Mouse (Mus musculus) limb, embryonic 15.5 days (tissue): ENCODE results near the gene Pde9a. TPM values are rescaled to one million over a fixed set of nuclear protein-coding genes. Genes with fewer than 3 reads are reported as not detected.
A peak's percentile ranks its signal among the peaks of the same experiment; 100 is the strongest.

Source experiments
- ATAC-seq: fragments of 200-750 bp; cut with Nextera tagmentation; 2 replicates; pipeline ENCODE4 v1.8.0; 2017; ENCODE audit warnings: low read depth, moderate TSS enrichment; ENCODE audit not compliant: insufficient number of reproducible peaks, low FRiP score, low TSS enrichment
- H3K27ac ChIP-seq: fragments of 300-500 bp; sonication (generic); 2 replicates; pipeline ENCODE4 v1.5.1; 2015; ENCODE audit warnings: moderate library complexity, mild to moderate bottlenecking, inconsistent platforms
- H3K27me3 ChIP-seq: fragments of 300-500 bp; sonication (generic); 2 replicates; pipeline ENCODE4 v1.6.1; 2015; ENCODE audit warnings: inconsistent platforms
- H3K36me3 ChIP-seq: fragments of 300-500 bp; sonication (generic); 2 replicates; pipeline ENCODE4 v1.6.1; 2015; ENCODE audit warnings: inconsistent platforms
- H3K4me1 ChIP-seq: fragments of 300-500 bp; sonication (generic); 2 replicates; pipeline ENCODE4 v1.6.1; 2015; ENCODE audit warnings: inconsistent platforms
- H3K4me2 ChIP-seq: fragments of 300-500 bp; sonication (generic); 2 replicates; pipeline ENCODE4 v1.6.1; 2015; ENCODE audit warnings: mild to moderate bottlenecking, inconsistent platforms
- H3K4me3 ChIP-seq: fragments of 300-500 bp; sonication (generic); 2 replicates; pipeline ENCODE4 v1.5.1; 2015; ENCODE audit warnings: mild to moderate bottlenecking, inconsistent platforms
- H3K9ac ChIP-seq: fragments of 300-500 bp; sonication (generic); 2 replicates; pipeline ENCODE4 v1.6.1; 2015; ENCODE audit warnings: inconsistent platforms
- H3K9me3 ChIP-seq: fragments of 300-500 bp; sonication (generic); 2 replicates; pipeline ENCODE4 v1.6.1; 2016; ENCODE audit warnings: inconsistent platforms
- WGBS: fragments of 180-500 bp; shearing (Covaris S2); methylation state at CpG from one replicate; pipeline ENCODE4 v1.1.7; 2015; 5-methylcytosine and 5-hydroxymethylcytosine counted together
- polyA plus RNA-seq: library from polyadenylated mRNA; unstranded; fragments of >200 nt; fragmentation: Nextera tagmentation; extraction: Ambion mirVana; gene quantifications from 2 replicates; pipeline ENCODE4 v1.2.1, GENCODE M21; 2015

The Pde9a gene
- polyA plus RNA-seq, 1 experiment from 2014 or later = 23.9 TPM

DNA sequence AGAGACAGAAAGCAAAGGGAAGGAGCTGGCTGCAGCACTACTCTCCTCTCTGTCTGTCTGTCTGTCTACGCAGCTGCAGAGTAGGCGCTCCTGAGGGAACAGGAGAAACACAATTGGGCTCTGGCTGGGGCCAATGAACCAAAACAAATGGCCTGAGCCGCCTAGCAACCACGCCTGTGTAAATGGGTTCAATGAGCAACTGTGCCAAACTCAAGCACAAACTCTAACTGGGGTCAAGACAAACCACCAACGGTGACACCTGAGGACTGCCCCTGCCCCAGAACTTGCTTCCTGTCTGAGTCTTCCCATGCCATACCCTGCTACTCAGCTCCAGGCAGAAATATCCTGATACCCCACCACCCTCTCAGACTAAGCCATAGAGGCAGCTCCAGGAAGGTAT is 119.0 kb downstream of the Pde9a start:
- no peak overlapping the region for H3K9ac ChIP-seq
- WGBS = 91% methylated on average over 5 of the region's 5 CpGs
- H3K4me2 ChIP-seq = no peak overlapping the region
- no peak overlapping the region for H3K4me3 ChIP-seq
- no peaks in the 10 kb centered on the region for H3K27me3 ChIP-seq
- H3K36me3 ChIP-seq = peaks cover 91% of the 10 kb centered on the region
- no peaks in the 10 kb centered on the region for H3K9me3 ChIP-seq
- H3K27ac ChIP-seq = no peak overlapping the region
- ATAC-seq = no peak
- H3K4me1 ChIP-seq = no peaks in the 10 kb centered on the region

DNA sequence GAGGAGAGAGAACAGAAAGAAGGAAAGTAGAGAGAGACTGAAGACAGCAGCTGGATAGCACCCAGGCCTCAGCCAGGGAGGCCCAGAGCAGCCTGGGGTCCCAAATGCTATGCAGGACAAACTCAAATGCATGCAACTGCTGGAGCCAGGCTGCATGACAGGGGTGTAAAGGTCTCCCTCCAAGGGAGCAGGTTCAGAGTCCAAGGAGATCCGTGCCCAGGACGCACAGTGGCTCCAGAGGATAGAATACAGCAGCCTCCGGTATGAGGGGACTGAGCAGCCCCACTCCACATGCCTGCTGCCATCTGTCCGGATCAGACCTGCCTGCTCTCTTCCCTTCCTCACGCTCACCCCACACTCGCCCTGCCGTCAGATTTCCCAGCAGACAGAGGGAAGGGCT is 120.3 kb downstream of the Pde9a start:
- no peak overlapping the region for H3K9ac ChIP-seq
- WGBS = 91% methylated on average over 7 of the region's 7 CpGs

DNA sequence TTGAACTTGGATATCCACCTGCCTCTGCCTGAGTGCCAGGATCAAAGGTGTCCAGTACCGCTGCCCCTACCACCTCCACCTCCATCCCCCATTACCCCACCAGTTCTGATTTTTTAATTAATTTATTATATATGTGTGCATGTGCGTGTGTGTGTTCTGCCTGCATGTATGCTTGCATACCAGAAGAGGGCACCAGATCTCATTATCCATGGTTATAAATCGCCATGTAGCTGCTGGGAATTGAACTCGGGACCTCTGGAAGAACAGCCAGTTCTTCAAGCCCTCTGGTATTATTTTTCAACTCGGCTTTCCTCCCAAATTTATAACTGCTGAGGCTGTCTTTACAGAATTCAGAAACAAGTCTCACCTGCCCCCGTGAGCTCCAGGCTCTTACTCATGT is 124.9 kb downstream of the Pde9a start:
- ATAC-seq = no peak
- no peaks in the 10 kb centered on the region for H3K27me3 ChIP-seq
- H3K27ac ChIP-seq = no peak overlapping the region
- peak overlapping the region; percentile 59 for H3K4me2 ChIP-seq
- no peak overlapping the region for H3K9ac ChIP-seq
- 93% methylated on average over 6 of the region's 6 CpGs for WGBS
- H3K9me3 ChIP-seq = no peaks in the 10 kb centered on the region
- H3K4me1 ChIP-seq = 0 out of 2 replicates have a peak, but pooled peaks cover 12% of the 10 kb centered on the region
- peak overlapping the region; percentile 83; the same call in 1 of the 2 replicates for H3K4me3 ChIP-seq
- peaks cover 40% of the 10 kb centered on the region for H3K36me3 ChIP-seq

More for the DNA sequence above, 120.3 kb downstream of the Pde9a start:
- Histone ChIP-seq H3K27ac (no peak overlapping the region), H3K4me1 (0 out of 2 replicates have a peak, but pooled peaks cover 3% of the 10 kb centered on the region), H3K27me3 (no peaks in the 10 kb centered on the region), H3K9me3 (no peaks in the 10 kb centered on the region), H3K36me3 (peaks cover 85% of the 10 kb centered on the region), H3K4me2 (no peak overlapping the region), H3K4me3 (no peak overlapping the region)
- ATAC-seq = no peak

DNA sequence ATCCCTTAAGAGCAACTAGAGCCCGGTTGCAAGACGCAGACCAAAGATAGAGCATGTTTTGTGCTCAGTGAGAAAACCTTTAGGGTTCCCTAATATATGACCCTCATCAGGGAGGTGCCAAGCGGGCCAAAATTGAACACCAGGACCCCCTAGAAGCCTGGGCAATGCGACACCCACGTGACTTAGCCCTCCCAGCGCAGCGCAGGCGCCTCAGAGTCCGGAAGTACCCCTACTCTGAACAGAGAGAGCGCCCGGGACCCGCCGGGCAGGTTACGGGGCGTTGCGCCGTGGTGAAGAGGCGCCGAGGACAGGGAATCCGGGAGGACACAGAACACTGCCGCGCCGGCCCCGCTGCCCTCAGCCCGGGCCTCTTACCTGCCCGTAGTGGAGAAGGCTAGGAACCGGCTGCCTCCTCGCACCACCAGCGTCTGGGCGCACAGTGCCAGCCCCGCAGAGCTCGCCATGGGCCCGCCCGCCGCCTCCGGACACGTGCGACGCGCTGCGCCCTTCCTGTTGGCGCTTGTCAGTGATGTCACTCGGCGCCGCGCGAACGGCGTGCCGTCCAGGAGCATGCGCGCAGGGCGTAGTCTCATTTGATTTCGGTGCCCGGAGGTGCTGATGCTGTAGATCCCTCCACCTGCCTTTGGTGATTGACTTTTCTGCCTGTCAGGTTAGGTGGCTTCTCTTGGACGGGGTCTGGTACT is 125.9 kb downstream of the Pde9a start:
- peak overlapping the region; percentile 60 for H3K9ac ChIP-seq
- H3K4me1 ChIP-seq = 0 out of 2 replicates have a peak, but pooled peaks cover 12% of the 10 kb centered on the region
- peaks cover 30% of the 10 kb centered on the region for H3K36me3 ChIP-seq
- peak; percentile 93 for ATAC-seq
- H3K9me3 ChIP-seq = no peaks in the 10 kb centered on the region
- H3K4me2 ChIP-seq = peak overlapping the region; percentile 59
- under 1% methylated on average over 56 of the region's 56 CpGs for WGBS
- H3K27ac ChIP-seq = peak overlapping the region; percentile 91
- no peaks in the 10 kb centered on the region for H3K27me3 ChIP-seq
- H3K4me3 ChIP-seq = peak overlapping the region; percentile 83

DNA sequence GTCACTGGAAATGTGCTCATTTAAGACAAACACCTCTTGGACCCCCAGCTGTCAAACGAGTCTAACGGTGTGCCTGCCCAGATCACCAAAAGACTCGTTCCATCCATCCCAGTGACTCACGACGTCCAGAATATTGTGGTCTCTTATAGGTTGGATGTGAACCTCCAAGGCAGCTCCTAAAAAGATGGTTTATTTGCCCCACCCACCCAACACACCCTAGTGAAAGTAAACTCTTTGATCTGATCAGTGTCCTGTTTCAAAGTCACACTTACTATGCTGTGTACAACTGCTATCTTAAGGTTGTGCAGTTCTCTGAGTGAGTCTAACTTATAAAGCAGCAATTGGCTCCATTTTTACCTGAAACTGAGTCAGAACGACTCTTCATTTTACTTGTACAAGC is 126.6 kb downstream of the Pde9a start:
- Histone ChIP-seq H3K36me3 (peaks cover 24% of the 10 kb centered on the region), H3K4me1 (0 out of 2 replicates have a peak, but pooled peaks cover 12% of the 10 kb centered on the region), H3K4me3 (peak overlapping the region; percentile 83), H3K4me2 (peak overlapping the region; percentile 59), H3K9me3 (no peaks in the 10 kb centered on the region), H3K27me3 (no peaks in the 10 kb centered on the region), H3K27ac (peak overlapping the region; percentile 91), H3K9ac (0 out of 2 replicates have a peak overlapping the region, but pooled peaks have one; percentile 60)
- ATAC-seq = no peak
- 18% methylated on average over 6 of the region's 6 CpGs for WGBS

DNA sequence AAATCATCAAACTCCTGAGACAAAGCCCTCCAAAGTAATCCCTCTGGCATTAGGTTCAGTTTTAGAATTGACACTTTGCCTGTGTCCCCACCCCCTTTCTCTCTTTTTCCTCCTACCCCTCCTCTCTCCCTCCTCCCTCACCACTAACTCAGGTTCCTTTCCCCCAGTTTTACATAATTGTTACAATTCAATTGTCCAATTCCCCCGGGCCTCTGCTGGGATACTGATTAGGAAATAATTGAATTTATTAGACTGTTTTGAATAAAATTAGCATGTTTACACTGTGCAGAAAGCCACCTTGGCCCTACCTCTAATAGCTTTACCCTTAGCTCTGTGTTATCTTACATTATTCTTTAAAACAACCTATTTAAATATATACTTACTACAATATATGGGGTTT is 128.7 kb downstream of the Pde9a start:
- Histone ChIP-seq H3K9ac (no peak overlapping the region), H3K9me3 (no peaks in the 10 kb centered on the region), H3K4me1 (peaks cover 18% of the 10 kb centered on the region; the same call in 1 of the 2 replicates), H3K4me3 (no peak overlapping the region), H3K4me2 (no peak overlapping the region), H3K27ac (no peak overlapping the region), H3K27me3 (no peaks in the 10 kb centered on the region), H3K36me3 (peaks cover 8% of the 10 kb centered on the region)
- WGBS = 69% methylated on average over 1 of the region's 1 CpGs
- no peak for ATAC-seq

DNA sequence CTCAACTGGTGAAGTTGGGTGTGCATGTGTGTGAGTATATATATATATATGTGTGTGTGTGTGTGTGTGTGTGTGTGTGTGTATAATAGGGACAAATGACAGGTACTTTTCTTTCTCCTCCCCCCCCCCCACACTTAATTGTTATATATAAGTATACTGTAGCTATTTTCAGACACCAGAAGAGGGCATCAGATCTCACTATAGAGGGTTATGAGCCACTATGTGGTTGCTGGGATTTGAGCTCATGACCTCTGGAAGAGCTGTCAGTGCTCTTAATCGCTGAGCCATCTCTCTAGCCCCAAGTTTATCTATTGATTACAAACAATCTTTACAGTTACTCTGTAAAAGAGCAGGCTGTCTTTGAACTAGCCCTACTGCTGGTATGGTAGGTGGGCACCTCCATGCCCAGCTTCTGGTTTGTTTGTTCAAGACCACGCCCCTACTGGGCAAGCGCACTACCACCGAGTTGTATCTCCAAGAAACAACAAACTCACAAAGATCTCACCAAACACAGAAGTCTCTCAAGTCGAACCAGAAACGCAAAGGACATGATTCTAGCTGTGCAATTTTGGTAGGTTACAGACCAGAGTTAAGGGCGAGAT is 133.4 kb downstream of the Pde9a start:
- no peaks in the 10 kb centered on the region for H3K27me3 ChIP-seq
- peaks cover 24% of the 10 kb centered on the region for H3K4me1 ChIP-seq
- 0 out of 2 replicates have a peak overlapping the region, but pooled peaks have one; percentile 86 for H3K27ac ChIP-seq
- ATAC-seq = 0 out of 2 replicates have a peak, but pooled peaks have one; percentile 7
- H3K9me3 ChIP-seq = no peaks in the 10 kb centered on the region
- H3K4me2 ChIP-seq = peak overlapping the region; percentile 59
- peak overlapping the region; percentile 68 for H3K4me3 ChIP-seq
- peaks cover 14% of the 10 kb centered on the region for H3K36me3 ChIP-seq
- H3K9ac ChIP-seq = no peak overlapping the region
- WGBS = 2% methylated on average over 7 of the region's 7 CpGs

DNA sequence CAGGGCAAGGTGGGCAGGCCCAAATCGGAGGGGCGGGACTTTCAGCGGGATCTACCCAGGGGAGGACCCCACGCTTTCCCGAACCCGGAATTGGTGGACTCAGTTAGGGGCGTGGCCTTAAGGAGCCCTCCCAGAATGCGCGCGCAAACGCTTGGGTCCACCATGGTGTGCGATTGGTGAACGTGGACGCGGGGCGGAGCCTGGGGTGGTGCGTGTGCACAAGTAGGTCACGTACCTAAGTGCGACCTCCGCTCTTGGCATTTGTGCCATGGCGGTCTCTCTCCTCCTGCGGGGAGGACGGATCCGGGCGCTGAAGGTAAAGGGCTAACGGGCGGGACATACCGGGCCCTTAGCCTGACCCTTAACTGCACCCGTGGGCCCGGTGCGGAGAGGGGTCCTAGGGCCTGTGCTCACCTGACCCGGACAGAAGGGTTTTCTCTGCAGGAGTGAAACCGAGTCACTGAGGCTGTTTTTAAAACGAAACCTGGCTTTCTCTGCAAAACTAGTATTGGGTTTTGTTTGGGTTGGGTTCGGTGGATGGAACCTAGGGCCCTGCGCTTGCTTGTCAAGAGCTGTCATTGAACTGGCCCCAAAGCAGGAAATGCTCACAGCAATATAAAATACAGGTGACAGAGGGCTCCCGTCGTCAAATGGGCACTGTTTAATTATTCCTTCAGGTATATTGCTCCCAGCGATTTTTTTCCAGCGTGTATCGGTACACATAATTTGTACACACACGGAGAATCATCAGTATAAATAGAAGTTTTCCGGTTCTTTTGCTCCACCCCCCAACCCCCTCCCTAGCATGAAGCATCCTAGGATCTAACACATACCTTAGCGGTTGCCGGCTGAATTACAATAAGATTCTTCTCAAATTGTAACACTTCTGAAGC is 134.2 kb downstream of the Pde9a start, which contains the start of the genes Wdr4 and Ndufv3:
Gene Wdr4, minus strand, starts transcription at position 35 of the 893 bp plus-strand sequence.
Gene Ndufv3, plus strand, starts transcription at position 170 of the 893 bp plus-strand sequence.
- H3K4me2 ChIP-seq = peak within 1 kb of the TSS; percentile 59
- peak; percentile 94 for ATAC-seq
- H3K36me3 ChIP-seq = peaks cover 19% of the 10 kb centered on the region
- no peaks in the 10 kb centered on the region for H3K27me3 ChIP-seq
- peaks cover 24% of the 10 kb centered on the region for H3K4me1 ChIP-seq
- no peaks in the 10 kb centered on the region for H3K9me3 ChIP-seq
- H3K27ac ChIP-seq = peak within 1 kb of the TSS; percentile 86
- peak within 1 kb of the TSS; percentile 68 for H3K4me3 ChIP-seq
- under 1% methylated on average over 45 of the region's 45 CpGs for WGBS
- peak within 1 kb of the TSS; percentile 69 for H3K9ac ChIP-seq

DNA sequence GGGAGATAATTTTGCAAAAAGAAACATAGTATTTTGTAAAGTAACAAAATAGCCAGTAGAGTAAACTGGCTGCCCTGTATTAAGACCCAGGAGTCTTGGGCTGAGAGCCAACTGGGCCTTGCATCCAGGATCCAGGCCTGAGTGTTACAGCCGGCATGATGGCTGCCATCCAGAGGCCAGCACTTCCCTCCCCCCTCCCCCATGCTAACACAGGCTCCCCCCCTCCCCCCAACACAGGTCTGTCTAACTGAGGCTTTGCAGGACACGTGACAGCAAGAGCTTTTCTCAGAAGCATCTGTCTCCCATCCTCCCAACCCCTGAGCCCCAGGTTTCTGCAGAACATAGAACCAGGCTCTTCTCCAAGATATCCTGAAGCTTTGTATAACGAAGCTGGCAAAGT is 134.9 kb downstream of the Pde9a start:
- H3K4me1 ChIP-seq = peaks cover 24% of the 10 kb centered on the region
- peak overlapping the region; percentile 68 for H3K4me3 ChIP-seq
- WGBS = 15% methylated on average over 3 of the region's 3 CpGs
- H3K27me3 ChIP-seq = no peaks in the 10 kb centered on the region
- peaks cover 19% of the 10 kb centered on the region for H3K36me3 ChIP-seq
- H3K9me3 ChIP-seq = no peaks in the 10 kb centered on the region
- ATAC-seq = no peak
- H3K9ac ChIP-seq = no peak overlapping the region
- peak overlapping the region; percentile 59 for H3K4me2 ChIP-seq
- peak overlapping the region; percentile 86 for H3K27ac ChIP-seq

DNA sequence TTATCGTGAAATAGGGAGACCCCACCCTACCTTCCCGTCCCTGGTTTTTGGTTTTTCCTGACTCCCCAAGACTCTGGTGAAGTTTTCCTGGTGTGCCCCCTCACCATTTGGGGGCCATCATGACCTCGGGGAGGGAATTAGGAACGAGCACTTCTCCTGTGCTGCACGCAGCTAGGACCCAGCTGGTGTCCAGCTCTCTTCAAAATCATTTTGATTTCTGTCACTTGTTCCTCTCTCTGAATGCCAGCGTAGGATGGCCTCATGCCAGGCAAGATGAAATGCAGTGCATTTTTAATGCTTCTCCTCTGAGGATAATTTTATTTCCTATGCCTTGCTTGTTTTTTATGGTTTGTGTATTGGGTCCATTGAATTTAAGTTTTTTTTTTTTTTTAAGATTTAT is 135.9 kb downstream of the Pde9a start:
- Histone ChIP-seq H3K27ac (0 out of 2 replicates have a peak overlapping the region, but pooled peaks have one; percentile 86), H3K4me1 (peaks cover 24% of the 10 kb centered on the region), H3K4me3 (no peak overlapping the region), H3K27me3 (no peaks in the 10 kb centered on the region), H3K36me3 (peaks cover 23% of the 10 kb centered on the region), H3K9ac (no peak overlapping the region), H3K4me2 (peak overlapping the region; percentile 59; the same call in 1 of the 2 replicates), H3K9me3 (no peaks in the 10 kb centered on the region)
- WGBS = 84% methylated on average over 6 of the region's 6 CpGs
- ATAC-seq = no peak

DNA sequence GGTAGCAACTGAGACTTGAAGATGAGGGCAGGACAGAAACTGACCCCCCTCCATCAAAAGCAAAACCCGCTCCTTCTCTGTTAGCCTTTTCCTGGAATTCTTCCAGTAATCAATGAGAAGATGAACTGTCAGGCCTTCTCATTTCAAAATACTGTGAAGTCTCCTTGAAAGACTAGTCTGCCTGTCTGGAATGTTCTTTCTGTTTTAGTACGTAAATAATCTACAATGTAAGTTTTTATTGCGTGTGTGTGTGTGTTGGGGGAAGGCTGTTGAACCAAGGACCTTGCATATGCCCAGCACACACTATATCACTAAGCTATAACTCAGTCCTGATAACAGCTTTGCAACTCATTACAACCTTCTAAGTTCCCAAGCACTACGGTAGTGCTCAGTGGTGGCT is 139.1 kb downstream of the Pde9a start:
- WGBS = 86% methylated on average over 4 of the region's 4 CpGs
- no peak for ATAC-seq
- Histone ChIP-seq H3K9me3 (no peaks in the 10 kb centered on the region), H3K27ac (no peak overlapping the region), H3K4me1 (peaks cover 18% of the 10 kb centered on the region), H3K4me2 (no peak overlapping the region), H3K9ac (no peak overlapping the region), H3K27me3 (no peaks in the 10 kb centered on the region), H3K36me3 (peaks cover 49% of the 10 kb centered on the region), H3K4me3 (no peak overlapping the region)
